8 mouse cellular contexts compared by ENCODE assay signal in genomic region chr6:38354723-38355353, GRCm38 (mm10). TPM values are rescaled to one million over a fixed set of nuclear protein-coding genes. Genes with fewer than 3 reads are reported as not detected.
DNase-seq lines count a peak whose midpoint lies in the region; ATAC-seq and TF ChIP-seq lines count a peak whose summit lies in the region.

No protein-coding gene starts in this region.

- peaks cover 42% of the 10 kb centered on the region for H3K79me2 ChIP-seq in C2C12 (ENCODE audit: control insufficient read depth, insufficient read depth)

- ATAC-seq in forebrain, embryonic 13.5 days: no peak
- ATAC-seq in liver, embryonic 12.5 days: peak; percentile 59
- ATAC-seq in stomach, postnatal 0 days (ENCODE audit: low FRiP score, low TSS enrichment): no peak

- peak overlapping the region; percentile 83 for H3ac ChIP-seq in C2C12 (ENCODE audit: control insufficient read depth, insufficient read length, low read depth)

- DNase-seq in embryo, embryonic 9.5 days (ENCODE audit: extremely low spot score): peak; percentile 25
- DNase-seq in embryo, embryonic 10 days (ENCODE audit: low spot score): no peak
- no peak for DNase-seq in stomach, postnatal 0 days (ENCODE audit: low spot score)
- no peak for DNase-seq in right cerebral cortex, postnatal 36 days (ENCODE audit: low spot score in 2 of 2)
- no peak for DNase-seq in spleen, adult 12 weeks (ENCODE audit: low spot score)

- peaks cover 25% of the 10 kb centered on the region for H3K4me1 ChIP-seq in forebrain, embryonic 13.5 days
- H3K4me1 ChIP-seq in liver, embryonic 12.5 days: peaks cover 70% of the 10 kb centered on the region
- H3K4me1 ChIP-seq in stomach, postnatal 0 days (replicated peaks; ENCODE audit: control insufficient read depth, insufficient read depth): 0 out of 2 replicates have a peak, but pooled peaks cover 6% of the 10 kb centered on the region

- H3K4me3 ChIP-seq in C2C12 (ENCODE audit: insufficient read depth, poor library complexity, severe bottlenecking): peak overlapping the region; percentile 91
- peak overlapping the region; percentile 50 for H3K4me3 ChIP-seq in forebrain, embryonic 13.5 days
- peak overlapping the region; percentile 97 for H3K4me3 ChIP-seq in liver, embryonic 12.5 days
- peak overlapping the region; percentile 68 for H3K4me3 ChIP-seq in stomach, postnatal 0 days (ENCODE audit: low read depth, low read length)

- H3K9me3 ChIP-seq in forebrain, embryonic 13.5 days (replicated peaks): no peaks in the 10 kb centered on the region
- H3K9me3 ChIP-seq in liver, embryonic 12.5 days (replicated peaks): no peaks in the 10 kb centered on the region
- no peaks in the 10 kb centered on the region for H3K9me3 ChIP-seq in stomach, postnatal 0 days (ENCODE audit: control insufficient read depth, low read length)

- H3K4me2 ChIP-seq in forebrain, embryonic 13.5 days: peak overlapping the region; percentile 68
- peak overlapping the region; percentile 88 for H3K4me2 ChIP-seq in liver, embryonic 12.5 days
- peak overlapping the region; percentile 76 for H3K4me2 ChIP-seq in stomach, postnatal 0 days (replicated peaks; ENCODE audit: low read depth)

- H3K9ac ChIP-seq in forebrain, embryonic 13.5 days: peak overlapping the region; percentile 58
- peak overlapping the region; percentile 99 for H3K9ac ChIP-seq in liver, embryonic 12.5 days
- H3K9ac ChIP-seq in stomach, postnatal 0 days (ENCODE audit: low read length): peak overlapping the region; percentile 79

- TF ChIP-seq EP300 in stomach, postnatal 0 days (optimal IDR thresholded peaks at IDR 0.05): no peak

- no peak for TF ChIP-seq CTCF in C2C12 (IDR thresholded peaks at IDR 0.05; ENCODE audit: control insufficient read depth, insufficient read depth, insufficient read length)
- no peak for TF ChIP-seq CTCF in stomach, postnatal 0 days (IDR thresholded peaks at IDR 0.05; ENCODE audit: low read depth)

- H3K27ac ChIP-seq in forebrain, embryonic 13.5 days: no peak overlapping the region
- peak overlapping the region; percentile 99 for H3K27ac ChIP-seq in liver, embryonic 12.5 days
- H3K27ac ChIP-seq in stomach, postnatal 0 days (replicated peaks): peak overlapping the region; percentile 91

- WGBS in forebrain, embryonic 13.5 days: under 1% methylated on average over 20 of the region's 20 CpGs
- 5% methylated on average over 20 of the region's 20 CpGs for WGBS in liver, embryonic 12.5 days (ENCODE audit: insufficient replicate concordance)
- WGBS in stomach, postnatal 0 days: 4% methylated on average over 20 of the region's 20 CpGs

- no peaks in the 10 kb centered on the region for H3K27me3 ChIP-seq in C2C12 (ENCODE audit: control insufficient read depth, insufficient read depth, insufficient read length)
- peaks cover 79% of the 10 kb centered on the region for H3K27me3 ChIP-seq in forebrain, embryonic 13.5 days
- H3K27me3 ChIP-seq in liver, embryonic 12.5 days (replicated peaks): no peaks in the 10 kb centered on the region
- H3K27me3 ChIP-seq in stomach, postnatal 0 days (ENCODE audit: control insufficient read depth, insufficient read depth, low read length): no peaks in the 10 kb centered on the region

- peaks cover 38% of the 10 kb centered on the region for H3K79me3 ChIP-seq in C2C12 (ENCODE audit: low read depth)

- H3K36me3 ChIP-seq in C2C12 (ENCODE audit: control insufficient read depth, insufficient read depth): peaks cover 5% of the 10 kb centered on the region
- no peaks in the 10 kb centered on the region for H3K36me3 ChIP-seq in forebrain, embryonic 13.5 days (ENCODE audit: poor library complexity, severe bottlenecking)
- H3K36me3 ChIP-seq in liver, embryonic 12.5 days: peaks cover 27% of the 10 kb centered on the region
- H3K36me3 ChIP-seq in stomach, postnatal 0 days (ENCODE audit: control insufficient read depth, insufficient read depth, low read length): no peaks in the 10 kb centered on the region

TF ChIP-seq in C2C12, 6 proteins besides CTCF, POLR2A, EP300 and RAD21:
- TF ChIP-seq MAX (IDR thresholded peaks at IDR 0.05): no peak
- TF ChIP-seq MYOG (IDR thresholded peaks at IDR 0.05; ENCODE audit: control insufficient read depth, extremely low read depth, insufficient read length): no peak
- no peak for TF ChIP-seq MYOD1 (IDR thresholded peaks at IDR 0.05; ENCODE audit: control insufficient read depth, insufficient read length, low read depth)
- TF ChIP-seq CEBPB (IDR thresholded peaks at IDR 0.05; ENCODE audit: low read depth): no peak
- no peak for TF ChIP-seq USF1 (IDR thresholded peaks at IDR 0.05; ENCODE audit: low read depth)
- TF ChIP-seq FOSL1 (IDR thresholded peaks at IDR 0.05; ENCODE audit: insufficient read depth, low read length, poor library complexity, severe bottlenecking): no peak

RNA-seq across cellular contexts. Expression of gene Zc3hav1, which starts 0.4 kb away (rescaled TPM):
- polyA plus RNA-seq in C2C12 (2012; fragmentation: generic; extraction: Trizol): 20.3 TPM
- polyA plus RNA-seq in forebrain, embryonic 13.5 days (2015; fragmentation: Nextera tagmentation; extraction: Ambion mirVana): 0.75 and 1.0 TPM in 2 replicates
- polyA plus RNA-seq in liver, embryonic 12.5 days (2016; fragmentation: Nextera tagmentation; extraction: Ambion mirVana): 29.6 and 30.6 TPM in 2 replicates
- polyA plus RNA-seq in stomach, postnatal 0 days (2015; fragmentation: Nextera tagmentation; extraction: Ambion mirVana): 12.7 and 12.9 TPM in 2 replicates

RNA-seq across cellular contexts. Expression of gene Ttc26, which starts 26.4 kb away (rescaled TPM):
- polyA plus RNA-seq in C2C12 (2012; fragmentation: generic; extraction: Trizol): 2.1 TPM
- polyA plus RNA-seq in forebrain, embryonic 13.5 days (2015; fragmentation: Nextera tagmentation; extraction: Ambion mirVana): 9.5 and 9.7 TPM in 2 replicates
- polyA plus RNA-seq in liver, embryonic 12.5 days (2016; fragmentation: Nextera tagmentation; extraction: Ambion mirVana): 1.5 and 1.6 TPM in 2 replicates
- polyA plus RNA-seq in stomach, postnatal 0 days (2015; fragmentation: Nextera tagmentation; extraction: Ambion mirVana): 1.5 TPM in 2 replicates

RNA-seq across cellular contexts. Expression of gene Zc3hav1l, which starts 55.8 kb away (rescaled TPM):
- polyA plus RNA-seq in C2C12 (2012; fragmentation: generic; extraction: Trizol): 1.7 TPM
- 8.2 and 8.7 TPM in 2 replicates for polyA plus RNA-seq in forebrain, embryonic 13.5 days (2015; fragmentation: Nextera tagmentation; extraction: Ambion mirVana)
- 3.9 and 4.0 TPM in 2 replicates for polyA plus RNA-seq in liver, embryonic 12.5 days (2016; fragmentation: Nextera tagmentation; extraction: Ambion mirVana)
- 2.1 and 2.3 TPM in 2 replicates for polyA plus RNA-seq in stomach, postnatal 0 days (2015; fragmentation: Nextera tagmentation; extraction: Ambion mirVana)
